Mouse (Mus musculus): ENCODE data around the gene Zcchc4. TPM values are rescaled to one million over a fixed set of nuclear protein-coding genes. Genes with fewer than 3 reads are reported as not detected.

The Zcchc4 gene
- polyA plus RNA-seq, 1 experiment, result 5.3 TPM

GRCm38 (mm10) chr5:52783957-52784356, 8.7 kb downstream of the Zcchc4 start:
- H3ac ChIP-seq (ENCODE audit: control insufficient read depth, insufficient read length), result no peak overlapping the region
- H3K27me3 ChIP-seq (ENCODE audit: control insufficient read depth, insufficient read depth, insufficient read length), result no peaks in the 10 kb centered on the region
- peak overlapping the region; percentile 38 for H3K4me3 ChIP-seq
- peak overlapping the region; percentile 66 for H3K4me2 ChIP-seq (ENCODE audit: low read depth)
- H3K36me3 ChIP-seq (ENCODE audit: control insufficient read depth, insufficient read depth), result no peaks in the 10 kb centered on the region
- H3K79me2 ChIP-seq (ENCODE audit: control insufficient read depth, insufficient read depth), result peaks cover 20% of the 10 kb centered on the region
- TF ChIP-seq POLR2AphosphoS2 (IDR thresholded peaks at IDR 0.05; ENCODE audit: insufficient read length, low read depth) (no peak), MYOD1 (IDR thresholded peaks at IDR 0.05; ENCODE audit: control insufficient read depth in 1 of 3, insufficient read length in 2 of 3, low read depth in 2 of 3) (no peak), TCF3 (IDR thresholded peaks at IDR 0.05; ENCODE audit: insufficient read length, low read depth) (no peak), MYOG (IDR thresholded peaks at IDR 0.05; ENCODE audit: control insufficient read depth in 1 of 3, insufficient read depth in 1 of 3, insufficient read length in 2 of 3, low read depth in 2 of 3) (no peak), POLR2A (IDR thresholded peaks at IDR 0.05; ENCODE audit: insufficient read length, low read depth) (no peak), CEBPB (IDR thresholded peaks at IDR 0.05; ENCODE audit: insufficient read depth, poor library complexity, severe bottlenecking) (no peak), REST (IDR thresholded peaks at IDR 0.05; ENCODE audit: insufficient read depth, insufficient read length) (no peak), USF1 (IDR thresholded peaks at IDR 0.05; ENCODE audit: low read depth) (no peak), SRF (IDR thresholded peaks at IDR 0.05; ENCODE audit: control insufficient read depth, insufficient read length, low read depth) (no peak), MAX (IDR thresholded peaks at IDR 0.05; ENCODE audit: low read depth) (no peak), E2F4 (IDR thresholded peaks at IDR 0.05; ENCODE audit: insufficient read depth) (no peak), TCF12 (IDR thresholded peaks at IDR 0.05; ENCODE audit: insufficient read depth, poor library complexity, severe bottlenecking) (no peak)

- peak overlapping the region; percentile 69 for H3K4me2 ChIP-seq (ENCODE audit: low read depth)
- peaks cover 29% of the 10 kb centered on the region for H3K79me2 ChIP-seq (ENCODE audit: control insufficient read depth, insufficient read depth)
- H3K36me3 ChIP-seq (ENCODE audit: control insufficient read depth, insufficient read depth), result no peaks in the 10 kb centered on the region
- no peak for TF ChIP-seq MAX (IDR thresholded peaks at IDR 0.05; ENCODE audit: low read depth)
- TF ChIP-seq TCF12 (IDR thresholded peaks at IDR 0.05; ENCODE audit: insufficient read depth, poor library complexity, severe bottlenecking), result no peak
- no peak for TF ChIP-seq POLR2A (IDR thresholded peaks at IDR 0.05; ENCODE audit: insufficient read length, low read depth)
- no peak for TF ChIP-seq TCF3 (IDR thresholded peaks at IDR 0.05; ENCODE audit: insufficient read length, low read depth)
- no peak for TF ChIP-seq USF1 (IDR thresholded peaks at IDR 0.05; ENCODE audit: low read depth)
- TF ChIP-seq E2F4 (IDR thresholded peaks at IDR 0.05; ENCODE audit: insufficient read depth), result no peak
- peak in 2 of 3 experiments; percentile 43 to 72 for TF ChIP-seq MYOG (IDR thresholded peaks at IDR 0.05; ENCODE audit: control insufficient read depth in 1 of 3, insufficient read depth in 1 of 3, insufficient read length in 2 of 3, low read depth in 2 of 3)
- TF ChIP-seq REST (IDR thresholded peaks at IDR 0.05; ENCODE audit: insufficient read depth, insufficient read length), result no peak
- peak in 2 of 3 experiments; percentile 39 to 80 for TF ChIP-seq MYOD1 (IDR thresholded peaks at IDR 0.05; ENCODE audit: control insufficient read depth in 1 of 3, insufficient read length in 2 of 3, low read depth in 2 of 3)
- no peak for TF ChIP-seq SRF (IDR thresholded peaks at IDR 0.05; ENCODE audit: control insufficient read depth, insufficient read length, low read depth)
- peak; percentile 70 for TF ChIP-seq CEBPB (IDR thresholded peaks at IDR 0.05; ENCODE audit: insufficient read depth, poor library complexity, severe bottlenecking)
- no peak for TF ChIP-seq POLR2AphosphoS2 (IDR thresholded peaks at IDR 0.05; ENCODE audit: insufficient read length, low read depth)
- H3ac ChIP-seq (ENCODE audit: control insufficient read depth, insufficient read length), result no peak overlapping the region
- H3K4me3 ChIP-seq, result no peak overlapping the region
- no peaks in the 10 kb centered on the region for H3K27me3 ChIP-seq (ENCODE audit: control insufficient read depth, insufficient read depth, insufficient read length)
Observed at GRCm38 (mm10) chr5:52786556-52787322, 11.5 kb downstream of the Zcchc4 start.

GRCm38 (mm10) chr5:52793230-52793629, 18.0 kb downstream of the Zcchc4 start:
- no peak overlapping the region for H3ac ChIP-seq (ENCODE audit: control insufficient read depth, insufficient read length)
- no peak overlapping the region for H3K4me3 ChIP-seq
- TF ChIP-seq E2F4 (IDR thresholded peaks at IDR 0.05; ENCODE audit: insufficient read depth), result no peak
- TF ChIP-seq CEBPB (IDR thresholded peaks at IDR 0.05; ENCODE audit: insufficient read depth, poor library complexity, severe bottlenecking), result no peak
- TF ChIP-seq MYOG (IDR thresholded peaks at IDR 0.05; ENCODE audit: control insufficient read depth in 1 of 3, insufficient read depth in 1 of 3, insufficient read length in 2 of 3, low read depth in 2 of 3), result no peak
- no peak for TF ChIP-seq USF1 (IDR thresholded peaks at IDR 0.05; ENCODE audit: low read depth)
- TF ChIP-seq TCF12 (IDR thresholded peaks at IDR 0.05; ENCODE audit: insufficient read depth, poor library complexity, severe bottlenecking), result no peak
- TF ChIP-seq POLR2AphosphoS2 (IDR thresholded peaks at IDR 0.05; ENCODE audit: insufficient read length, low read depth), result no peak
- no peak for TF ChIP-seq MAX (IDR thresholded peaks at IDR 0.05; ENCODE audit: low read depth)
- TF ChIP-seq POLR2A (IDR thresholded peaks at IDR 0.05; ENCODE audit: insufficient read length, low read depth), result no peak
- TF ChIP-seq SRF (IDR thresholded peaks at IDR 0.05; ENCODE audit: control insufficient read depth, insufficient read length, low read depth), result no peak
- TF ChIP-seq REST (IDR thresholded peaks at IDR 0.05; ENCODE audit: insufficient read depth, insufficient read length), result no peak
- TF ChIP-seq MYOD1 (IDR thresholded peaks at IDR 0.05; ENCODE audit: control insufficient read depth in 1 of 3, insufficient read length in 2 of 3, low read depth in 2 of 3), result no peak
- no peak for TF ChIP-seq TCF3 (IDR thresholded peaks at IDR 0.05; ENCODE audit: insufficient read length, low read depth)
- H3K36me3 ChIP-seq (ENCODE audit: control insufficient read depth, insufficient read depth), result peaks cover 9% of the 10 kb centered on the region
- H3K79me2 ChIP-seq (ENCODE audit: control insufficient read depth, insufficient read depth), result peaks cover 18% of the 10 kb centered on the region
- H3K4me2 ChIP-seq (ENCODE audit: low read depth), result no peak overlapping the region
- no peaks in the 10 kb centered on the region for H3K27me3 ChIP-seq (ENCODE audit: control insufficient read depth, insufficient read depth, insufficient read length)

- Histone ChIP-seq H3K4me2 (ENCODE audit: low read depth) (no peak overlapping the region), H3K4me3 (no peak overlapping the region), H3K36me3 (ENCODE audit: control insufficient read depth, insufficient read depth) (peaks cover 13% of the 10 kb centered on the region), H3K27me3 (ENCODE audit: control insufficient read depth, insufficient read depth, insufficient read length) (no peaks in the 10 kb centered on the region), H3ac (ENCODE audit: control insufficient read depth, insufficient read length) (no peak overlapping the region), H3K79me2 (ENCODE audit: control insufficient read depth, insufficient read depth) (peaks cover 12% of the 10 kb centered on the region)
- no peak for TF ChIP-seq USF1 (IDR thresholded peaks at IDR 0.05; ENCODE audit: low read depth)
- TF ChIP-seq TCF12 (IDR thresholded peaks at IDR 0.05; ENCODE audit: insufficient read depth, poor library complexity, severe bottlenecking), result no peak
- no peak for TF ChIP-seq MAX (IDR thresholded peaks at IDR 0.05; ENCODE audit: low read depth)
- TF ChIP-seq SRF (IDR thresholded peaks at IDR 0.05; ENCODE audit: control insufficient read depth, insufficient read length, low read depth), result no peak
- no peak for TF ChIP-seq MYOD1 (IDR thresholded peaks at IDR 0.05; ENCODE audit: control insufficient read depth in 1 of 3, insufficient read length in 2 of 3, low read depth in 2 of 3)
- no peak for TF ChIP-seq E2F4 (IDR thresholded peaks at IDR 0.05; ENCODE audit: insufficient read depth)
- TF ChIP-seq REST (IDR thresholded peaks at IDR 0.05; ENCODE audit: insufficient read depth, insufficient read length), result no peak
- TF ChIP-seq POLR2A (IDR thresholded peaks at IDR 0.05; ENCODE audit: insufficient read length, low read depth), result no peak
Observed at GRCm38 (mm10) chr5:52794109-52794508, 18.9 kb downstream of the Zcchc4 start.
